Mouse (Mus musculus): ENCODE measurements at regions not wholly inside any gene's neighbourhood (a gene's known extent, or its start where the extent isn't known, plus 50 kb on each side); places are given as distances from the start of the nearest gene placed in this dataset.

- Histone ChIP-seq H3K9me3 (ENCODE audit: low read length) (no peaks in the 10 kb centered on the region), H3K4me1 (replicated peaks; ENCODE audit: low read depth, low read length) (peaks cover 9% of the 10 kb centered on the region), H3K27me3 (ENCODE audit: insufficient read depth, low read length) (no peaks in the 10 kb centered on the region), H3K4me3 (replicated peaks; ENCODE audit: low read length) (no peak overlapping the region), H3K36me3 (ENCODE audit: insufficient read depth, low read length) (no peaks in the 10 kb centered on the region)
- TF ChIP-seq NANOG (IDR thresholded peaks at IDR 0.05; ENCODE audit: borderline replicate concordance, low read length) (no peak), POU5F1 (IDR thresholded peaks at IDR 0.05; ENCODE audit: borderline replicate concordance, low read length) (no peak), CTCF (conservative IDR thresholded peaks at IDR 0.05; ENCODE audit: low read length) (no peak)
These were observed 511.5 kb upstream of the Tbl1xr1 start for GRCm38 (mm10) chr3:21564847-21565485.

GRCm38 (mm10) chr3:21569721-21570120, 506.7 kb upstream of the Tbl1xr1 start:
- TF ChIP-seq CTCF (conservative IDR thresholded peaks at IDR 0.05; ENCODE audit: low read length) (no peak), POU5F1 (IDR thresholded peaks at IDR 0.05; ENCODE audit: borderline replicate concordance, low read length) (no peak), NANOG (IDR thresholded peaks at IDR 0.05; ENCODE audit: borderline replicate concordance, low read length) (no peak)
- peaks cover 1% of the 10 kb centered on the region; the same call in 1 of the 2 replicates for H3K4me1 ChIP-seq (replicated peaks; ENCODE audit: low read depth, low read length)
- no peaks in the 10 kb centered on the region for H3K27me3 ChIP-seq (ENCODE audit: insufficient read depth, low read length)

DNA sequence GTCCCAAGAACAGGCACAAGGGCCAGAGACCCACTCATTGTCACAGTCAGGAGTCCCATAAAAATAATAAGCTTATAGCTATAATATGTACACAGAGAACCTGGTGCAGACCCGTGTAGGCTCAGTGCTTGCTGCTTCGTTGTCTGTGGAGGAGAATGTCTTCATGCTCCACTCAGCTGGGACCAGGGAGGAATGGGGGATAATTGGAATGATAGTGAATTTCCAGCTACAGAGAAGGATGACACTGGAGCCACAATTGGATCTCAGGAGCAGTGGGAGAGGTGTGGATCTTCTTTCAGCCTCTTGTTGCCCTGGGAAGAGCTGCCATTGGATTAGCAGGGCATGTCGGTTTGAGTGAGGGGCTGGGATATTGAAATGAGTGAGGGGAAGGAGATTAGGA, 497.8 kb upstream of the Tbl1xr1 start:
- H3K36me3 ChIP-seq (ENCODE audit: insufficient read depth, low read length): no peaks in the 10 kb centered on the region
- H3K9me3 ChIP-seq (ENCODE audit: low read length): peaks cover 6% of the 10 kb centered on the region; the same call in 1 of the 2 replicates
- no peaks in the 10 kb centered on the region for H3K4me1 ChIP-seq (replicated peaks; ENCODE audit: low read depth, low read length)
- TF ChIP-seq POU5F1 (IDR thresholded peaks at IDR 0.05; ENCODE audit: borderline replicate concordance, low read length): no peak
- no peak for TF ChIP-seq CTCF (conservative IDR thresholded peaks at IDR 0.05; ENCODE audit: low read length)
- no peak for TF ChIP-seq NANOG (IDR thresholded peaks at IDR 0.05; ENCODE audit: borderline replicate concordance, low read length)
- H3K4me3 ChIP-seq (replicated peaks; ENCODE audit: low read length): no peak overlapping the region
- peaks cover 2% of the 10 kb centered on the region; the same call in 1 of the 2 replicates for H3K27me3 ChIP-seq (ENCODE audit: insufficient read depth, low read length)

More at GRCm38 (mm10) chr3:21569721-21570120, 506.7 kb upstream of the Tbl1xr1 start:
- H3K9me3 ChIP-seq (ENCODE audit: low read length): no peaks in the 10 kb centered on the region
- no peak overlapping the region for H3K4me3 ChIP-seq (replicated peaks; ENCODE audit: low read length)
- H3K36me3 ChIP-seq (ENCODE audit: insufficient read depth, low read length): no peaks in the 10 kb centered on the region

DNA sequence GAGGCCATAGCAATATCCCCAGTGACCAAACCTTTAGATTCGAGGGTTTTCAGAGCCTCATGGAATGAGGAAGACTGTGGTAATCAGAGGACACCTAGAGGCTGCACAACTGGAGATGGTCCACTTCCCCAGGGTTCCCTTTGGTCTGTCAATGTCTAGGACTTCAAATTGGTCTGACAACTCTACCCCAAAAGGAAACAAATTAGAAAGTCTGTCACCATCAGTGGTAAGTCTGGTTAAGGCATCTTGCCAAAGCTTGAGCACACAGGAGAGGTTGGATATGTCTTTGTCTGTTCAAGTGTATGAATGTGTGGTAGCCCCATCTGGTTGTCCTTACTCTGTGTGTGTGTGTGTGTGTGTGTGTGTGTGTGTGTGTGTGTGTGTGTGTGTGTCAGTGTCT, 494.3 kb upstream of the Tbl1xr1 start:
- TF ChIP-seq POU5F1 (IDR thresholded peaks at IDR 0.05; ENCODE audit: borderline replicate concordance, low read length) (no peak), NANOG (IDR thresholded peaks at IDR 0.05; ENCODE audit: borderline replicate concordance, low read length) (no peak), CTCF (conservative IDR thresholded peaks at IDR 0.05; ENCODE audit: low read length) (no peak)
- Histone ChIP-seq H3K4me3 (replicated peaks; ENCODE audit: low read length) (no peak overlapping the region), H3K27me3 (ENCODE audit: insufficient read depth, low read length) (peaks cover 1% of the 10 kb centered on the region; the same call in 1 of the 2 replicates), H3K9me3 (ENCODE audit: low read length) (peaks cover 10% of the 10 kb centered on the region; the same call in 1 of the 2 replicates), H3K4me1 (replicated peaks; ENCODE audit: low read depth, low read length) (no peaks in the 10 kb centered on the region), H3K36me3 (ENCODE audit: insufficient read depth, low read length) (no peaks in the 10 kb centered on the region)

- Histone ChIP-seq H3K27me3 (ENCODE audit: insufficient read depth, low read length) (no peaks in the 10 kb centered on the region), H3K36me3 (ENCODE audit: insufficient read depth, low read length) (no peaks in the 10 kb centered on the region), H3K4me1 (replicated peaks; ENCODE audit: low read depth, low read length) (no peaks in the 10 kb centered on the region), H3K4me3 (replicated peaks; ENCODE audit: low read length) (no peak overlapping the region), H3K9me3 (ENCODE audit: low read length) (peaks cover 7% of the 10 kb centered on the region; the same call in 1 of the 2 replicates)
- no peak for TF ChIP-seq POU5F1 (IDR thresholded peaks at IDR 0.05; ENCODE audit: borderline replicate concordance, low read length)
- TF ChIP-seq NANOG (IDR thresholded peaks at IDR 0.05; ENCODE audit: borderline replicate concordance, low read length): no peak
- no peak for TF ChIP-seq CTCF (conservative IDR thresholded peaks at IDR 0.05; ENCODE audit: low read length)
These were observed 490.7 kb upstream of the Tbl1xr1 start for GRCm38 (mm10) chr3:21585767-21586166.

DNA sequence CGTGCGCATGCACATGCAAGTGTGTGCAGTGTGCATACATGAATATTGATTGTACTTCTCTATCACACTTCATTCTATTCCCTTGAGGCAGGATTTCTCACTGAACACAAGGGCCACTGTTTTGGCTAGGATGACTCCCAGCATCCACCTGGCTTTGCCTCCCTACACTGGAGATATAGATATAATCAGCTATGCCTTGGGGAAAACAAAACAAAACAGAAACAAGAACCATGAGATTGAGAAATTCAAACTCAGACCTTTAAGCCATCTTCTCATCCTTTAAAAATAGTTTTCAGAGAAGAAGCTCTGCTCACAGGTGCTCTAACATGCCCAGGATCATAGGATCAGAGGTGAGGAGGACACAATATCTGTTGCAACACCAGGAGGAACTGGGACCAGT, 469.6 kb upstream of the Tbl1xr1 start:
- H3K36me3 ChIP-seq (ENCODE audit: insufficient read depth, low read length): no peaks in the 10 kb centered on the region
- H3K4me3 ChIP-seq (replicated peaks; ENCODE audit: low read length): no peak overlapping the region
- peaks cover 43% of the 10 kb centered on the region for H3K9me3 ChIP-seq (ENCODE audit: low read length)
- no peak for TF ChIP-seq CTCF (conservative IDR thresholded peaks at IDR 0.05; ENCODE audit: low read length)
- no peak for TF ChIP-seq NANOG (IDR thresholded peaks at IDR 0.05; ENCODE audit: borderline replicate concordance, low read length)
- no peak for TF ChIP-seq POU5F1 (IDR thresholded peaks at IDR 0.05; ENCODE audit: borderline replicate concordance, low read length)
- no peaks in the 10 kb centered on the region for H3K27me3 ChIP-seq (ENCODE audit: insufficient read depth, low read length)
- H3K4me1 ChIP-seq (replicated peaks; ENCODE audit: low read depth, low read length): no peaks in the 10 kb centered on the region

- no peaks in the 10 kb centered on the region for H3K36me3 ChIP-seq (ENCODE audit: insufficient read depth, low read length)
- TF ChIP-seq NANOG (IDR thresholded peaks at IDR 0.05; ENCODE audit: borderline replicate concordance, low read length) (no peak), POU5F1 (IDR thresholded peaks at IDR 0.05; ENCODE audit: borderline replicate concordance, low read length) (no peak), CTCF (conservative IDR thresholded peaks at IDR 0.05; ENCODE audit: low read length) (no peak)
- no peaks in the 10 kb centered on the region for H3K4me1 ChIP-seq (replicated peaks; ENCODE audit: low read depth, low read length)
- H3K27me3 ChIP-seq (ENCODE audit: insufficient read depth, low read length): no peaks in the 10 kb centered on the region
- H3K9me3 ChIP-seq (ENCODE audit: low read length): peaks cover 31% of the 10 kb centered on the region
- H3K4me3 ChIP-seq (replicated peaks; ENCODE audit: low read length): no peak overlapping the region
These were observed 466.2 kb upstream of the Tbl1xr1 start for GRCm38 (mm10) chr3:21610231-21610630.

- Histone ChIP-seq H3K4me3 (replicated peaks; ENCODE audit: low read length) (no peak overlapping the region), H3K4me1 (replicated peaks; ENCODE audit: low read depth, low read length) (peaks cover 18% of the 10 kb centered on the region), H3K36me3 (ENCODE audit: insufficient read depth, low read length) (no peaks in the 10 kb centered on the region), H3K9me3 (ENCODE audit: low read length) (no peaks in the 10 kb centered on the region; the same call in 1 of the 2 replicates), H3K27me3 (ENCODE audit: insufficient read depth, low read length) (no peaks in the 10 kb centered on the region)
- TF ChIP-seq POU5F1 (IDR thresholded peaks at IDR 0.05; ENCODE audit: borderline replicate concordance, low read length) (no peak), NANOG (IDR thresholded peaks at IDR 0.05; ENCODE audit: borderline replicate concordance, low read length) (no peak), CTCF (conservative IDR thresholded peaks at IDR 0.05; ENCODE audit: low read length) (no peak)
These were observed 454.7 kb upstream of the Tbl1xr1 start for GRCm38 (mm10) chr3:21621745-21622144.

Measured in E14TG2a.4 (cell line).